Mouse (Mus musculus) embryo, embryonic 10 days (tissue): ENCODE data around the gene Cd244a.

Source experiments
- DNase-seq: peaks from one replicate; pipeline ENCODE4 v3.0.0-alpha.2; 2015; ENCODE audit warnings: low spot score

Cd244a gene

GRCm38 (mm10) chr1:171648840-171649239, 89.8 kb downstream of the Cd244a start:
- DNase-seq = no peak

GRCm38 (mm10) chr1:171652734-171653133, 93.7 kb downstream of the Cd244a start, which contains the start of gene Slamf7:
Gene Slamf7 (minus strand): TSS chr1:171653035.
- DNase-seq = no peak

GRCm38 (mm10) chr1:171658561-171658991, 99.6 kb downstream of the Cd244a start:
- DNase-seq = no peak
